Mouse (Mus musculus): Measurements from ENCODE around the gene Mybbp1a. TPM values are rescaled to one million over a fixed set of nuclear protein-coding genes. Genes with fewer than 3 reads are reported as not detected.

The Mybbp1a gene
- total RNA-seq, 2 experiments from 2014 or later: 55.7 to 56.2 TPM

GRCm38 (mm10) chr11:72478228-72478627 is 37.1 kb downstream of the Mybbp1a start:
- no peak for DNase-seq (ENCODE audit: low spot score in 2 of 2)
- H3K4me3 ChIP-seq: no peak overlapping the region
- H3K27ac ChIP-seq: peak overlapping the region; percentile 53; the same call in 1 of the 2 replicates
- TF ChIP-seq CTCF (conservative IDR thresholded peaks at IDR 0.05): no peak

- DNase-seq (ENCODE audit: low spot score in 2 of 2): no peak
- TF ChIP-seq CTCF (conservative IDR thresholded peaks at IDR 0.05): no peak
- no peak overlapping the region for H3K27ac ChIP-seq
- no peak overlapping the region for H3K4me3 ChIP-seq
Observed at GRCm38 (mm10) chr11:72479499-72479898, 38.3 kb downstream of the Mybbp1a start.

GRCm38 (mm10) chr11:72481313-72481712 is 40.2 kb downstream of the Mybbp1a start:
- TF ChIP-seq CTCF (conservative IDR thresholded peaks at IDR 0.05): no peak
- DNase-seq (ENCODE audit: low spot score in 2 of 2): no peak
- Histone ChIP-seq H3K27ac (peak overlapping the region; percentile 43; the same call in 1 of the 2 replicates), H3K4me3 (no peak overlapping the region)

GRCm38 (mm10) chr11:72481952-72482351 is 40.8 kb downstream of the Mybbp1a start:
- DNase-seq (ENCODE audit: low spot score in 2 of 2): no peak
- Histone ChIP-seq H3K4me3 (no peak overlapping the region), H3K27ac (peak overlapping the region; percentile 43; the same call in 1 of the 2 replicates)
- no peak for TF ChIP-seq CTCF (conservative IDR thresholded peaks at IDR 0.05)

- Histone ChIP-seq H3K27ac (peak overlapping the region; percentile 28; the same call in 1 of the 2 replicates), H3K4me3 (peak overlapping the region; percentile 28; the same call in 1 of the 2 replicates)
- DNase-seq (ENCODE audit: low spot score in 2 of 2): no peak
- TF ChIP-seq CTCF (conservative IDR thresholded peaks at IDR 0.05): no peak
Observed at GRCm38 (mm10) chr11:72484549-72484948, 43.4 kb downstream of the Mybbp1a start.

- peak overlapping the region; percentile 28; the same call in 1 of the 2 replicates for H3K4me3 ChIP-seq
- peak overlapping the region; percentile 99 for H3K27ac ChIP-seq
- no peak for TF ChIP-seq CTCF (conservative IDR thresholded peaks at IDR 0.05)
- DNase-seq (ENCODE audit: low spot score in 2 of 2): peak; percentile 55 to 66
Observed at GRCm38 (mm10) chr11:72485157-72485556, 44.0 kb downstream of the Mybbp1a start.

GRCm38 (mm10) chr11:72485960-72486359 is 44.8 kb downstream of the Mybbp1a start:
- H3K27ac ChIP-seq: peak overlapping the region; percentile 99
- no peak for TF ChIP-seq CTCF (conservative IDR thresholded peaks at IDR 0.05)
- no peak for DNase-seq (ENCODE audit: low spot score in 2 of 2)

GRCm38 (mm10) chr11:72487171-72487570 is 46.0 kb downstream of the Mybbp1a start:
- Histone ChIP-seq H3K27ac (peak overlapping the region; percentile 99; the same call in 1 of the 2 replicates), H3K4me3 (peak overlapping the region; percentile 65)

More at GRCm38 (mm10) chr11:72485960-72486359, 44.8 kb downstream of the Mybbp1a start:
- no peak overlapping the region for H3K4me3 ChIP-seq

GRCm38 (mm10) chr11:72487739-72488138 is 46.6 kb downstream of the Mybbp1a start:
- no peak for TF ChIP-seq CTCF (conservative IDR thresholded peaks at IDR 0.05)
- DNase-seq (ENCODE audit: low spot score in 2 of 2): no peak
- peak overlapping the region; percentile 99 for H3K27ac ChIP-seq
- peak overlapping the region; percentile 65 for H3K4me3 ChIP-seq

More at GRCm38 (mm10) chr11:72487171-72487570, 46.0 kb downstream of the Mybbp1a start:
- no peak for DNase-seq (ENCODE audit: low spot score in 2 of 2)
- no peak for TF ChIP-seq CTCF (conservative IDR thresholded peaks at IDR 0.05)

GRCm38 (mm10) chr11:72488753-72489271 is 47.7 kb downstream of the Mybbp1a start:
- Histone ChIP-seq H3K4me3 (peak overlapping the region; percentile 65), H3K27ac (peak overlapping the region; percentile 99)
- 0 out of 2 replicates have a peak, but pooled peaks have one; percentile 11 for TF ChIP-seq CTCF (conservative IDR thresholded peaks at IDR 0.05)
- DNase-seq (ENCODE audit: low spot score in 2 of 2): peak; percentile 75 to 77

- DNase-seq (ENCODE audit: low spot score in 2 of 2): no peak
- no peak for TF ChIP-seq CTCF (conservative IDR thresholded peaks at IDR 0.05)
- peak overlapping the region; percentile 65 for H3K4me3 ChIP-seq
- H3K27ac ChIP-seq: peak overlapping the region; percentile 99
Observed at GRCm38 (mm10) chr11:72489397-72489796, 48.2 kb downstream of the Mybbp1a start.

GRCm38 (mm10) chr11:72489881-72490301 is 48.7 kb downstream of the Mybbp1a start, which contains the start of gene Spns2:
TSS of gene Spns2 (minus strand) at chr11:72489904.
- peak; percentile 77 for TF ChIP-seq CTCF (conservative IDR thresholded peaks at IDR 0.05)
- Histone ChIP-seq H3K27ac (peak within 1 kb of the TSS; percentile 99), H3K4me3 (peak within 1 kb of the TSS; percentile 65)
- peak; percentile 92 to 93 for DNase-seq (ENCODE audit: low spot score in 2 of 2)

GRCm38 (mm10) chr11:72491130-72491960 is 50.2 kb downstream of the Mybbp1a start:
- TF ChIP-seq CTCF (conservative IDR thresholded peaks at IDR 0.05): no peak
- peak overlapping the region; percentile 15; the same call in 1 of the 2 replicates for H3K27ac ChIP-seq
- H3K4me3 ChIP-seq: no peak overlapping the region
- no peak for DNase-seq (ENCODE audit: low spot score in 2 of 2)
